Mouse (Mus musculus) heart, embryonic 13.5 days (tissue): ENCODE results near the gene Mast4. TPM values are rescaled to one million over a fixed set of nuclear protein-coding genes. Genes with fewer than 3 reads are reported as not detected.

ENCODE experiments used
- ATAC-seq: fragments of 200-750 bp; cut with Nextera tagmentation; 2 replicates; pipeline ENCODE4 v1.8.0; 2017; ENCODE audit warnings: moderate TSS enrichment; ENCODE audit not compliant: insufficient number of reproducible peaks, low FRiP score, low TSS enrichment; ENCODE audit errors: extremely low read depth
- H3K27ac ChIP-seq: fragments of 300-500 bp; sonication (generic); replicated peaks from 2 replicates; pipeline ENCODE4 v1.5.1; 2015; ENCODE audit warnings: moderate library complexity, mild to moderate bottlenecking, inconsistent platforms
- H3K27me3 ChIP-seq: fragments of 300-500 bp; sonication (generic); replicated peaks from 2 replicates; pipeline ENCODE4 v1.6.1; 2015; ENCODE audit warnings: mild to moderate bottlenecking, inconsistent platforms
- H3K36me3 ChIP-seq: fragments of 300-500 bp; sonication (generic); 2 replicates; pipeline ENCODE4 v1.6.1; 2015; ENCODE audit warnings: mild to moderate bottlenecking, inconsistent platforms
- H3K4me1 ChIP-seq: fragments of 300-500 bp; sonication (generic); 2 replicates; pipeline ENCODE4 v1.6.1; 2015; ENCODE audit warnings: inconsistent platforms
- H3K4me2 ChIP-seq: fragments of 300-500 bp; sonication (generic); 2 replicates; pipeline ENCODE4 v1.6.1; 2015; ENCODE audit warnings: inconsistent platforms, mild to moderate bottlenecking, moderate library complexity
- H3K4me3 ChIP-seq: fragments of 300-500 bp; sonication (generic); 2 replicates; pipeline ENCODE4 v1.5.1; 2015; ENCODE audit warnings: moderate library complexity, mild to moderate bottlenecking, inconsistent platforms
- H3K9ac ChIP-seq: fragments of 300-500 bp; sonication (generic); 2 replicates; pipeline ENCODE4 v1.6.1; 2015; ENCODE audit warnings: inconsistent platforms, mild to moderate bottlenecking, moderate library complexity
- H3K9me3 ChIP-seq: fragments of 300-500 bp; sonication (generic); 2 replicates; pipeline ENCODE4 v1.6.1; 2016; ENCODE audit warnings: inconsistent platforms
- WGBS: fragments of 180-500 bp; shearing (Covaris S2); methylation state at CpG from one replicate; pipeline ENCODE4 v1.1.7; 2015; ENCODE audit warnings: mixed read lengths; 5-methylcytosine and 5-hydroxymethylcytosine counted together
- polyA plus RNA-seq: library from polyadenylated mRNA; unstranded; fragments of >200 nt; fragmentation: Nextera tagmentation; extraction: Ambion mirVana; gene quantifications from 2 replicates; pipeline ENCODE4 v1.2.1, GENCODE M21; 2015

Mast4 gene
- polyA plus RNA-seq, 1 experiment from 2014 or later = 36.8 TPM

DNA sequence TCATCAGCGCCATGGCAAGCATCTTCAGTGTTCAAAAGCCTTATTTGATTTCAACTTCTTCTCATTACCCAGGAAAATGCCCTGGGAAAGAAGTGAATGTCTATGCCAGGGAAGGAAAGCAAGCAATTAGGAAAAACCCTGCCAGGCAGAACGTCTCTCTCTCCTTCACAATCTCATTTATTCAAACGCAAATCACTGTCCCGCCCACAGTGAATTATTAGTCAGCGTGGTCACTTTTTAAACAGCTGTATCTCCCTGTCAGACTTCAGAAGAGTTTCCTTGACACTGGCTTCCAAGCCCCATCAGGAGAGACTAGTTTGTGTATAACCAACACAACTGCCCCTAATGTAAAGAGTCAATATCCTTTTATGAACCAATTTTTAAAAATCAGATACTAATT, 296.8 kb downstream of the Mast4 start:
- 71% methylated on average over 5 of the region's 5 CpGs for WGBS

DNA sequence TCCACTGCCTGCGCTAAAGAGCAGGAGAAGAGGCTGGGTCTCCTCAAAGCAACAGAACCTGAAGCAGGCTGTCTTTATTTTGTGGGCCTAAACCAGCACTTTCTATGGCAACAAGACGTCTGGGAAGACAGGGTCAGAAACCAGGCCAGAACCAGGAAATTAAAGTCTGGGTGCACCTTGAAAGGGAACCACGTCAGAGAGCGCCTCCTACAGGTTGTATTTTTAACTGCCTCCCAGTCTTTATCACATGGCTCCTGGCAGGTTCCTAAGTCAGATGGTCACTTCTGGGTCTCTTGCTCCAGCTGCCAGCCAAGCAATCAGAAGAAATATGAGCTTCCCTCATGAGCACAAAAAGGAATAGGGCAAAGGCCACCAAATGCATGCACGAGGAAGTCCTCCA, 304.9 kb downstream of the Mast4 start:
- no peak overlapping the region for H3K27ac ChIP-seq
- H3K9ac ChIP-seq = no peak overlapping the region
- H3K4me3 ChIP-seq = no peak overlapping the region
- peaks cover 43% of the 10 kb centered on the region for H3K4me1 ChIP-seq
- ATAC-seq = no peak
- WGBS = 82% methylated on average over 5 of the region's 5 CpGs
- H3K9me3 ChIP-seq = no peaks in the 10 kb centered on the region
- peaks cover 3% of the 10 kb centered on the region; the same call in 1 of the 2 replicates for H3K36me3 ChIP-seq
- H3K4me2 ChIP-seq = no peak overlapping the region
- no peaks in the 10 kb centered on the region for H3K27me3 ChIP-seq

More for the DNA sequence above, 296.8 kb downstream of the Mast4 start:
- no peaks in the 10 kb centered on the region for H3K27me3 ChIP-seq
- H3K9ac ChIP-seq = no peak overlapping the region
- no peak overlapping the region for H3K4me2 ChIP-seq
- no peak overlapping the region for H3K27ac ChIP-seq
- H3K36me3 ChIP-seq = no peaks in the 10 kb centered on the region
- H3K9me3 ChIP-seq = no peaks in the 10 kb centered on the region
- no peak for ATAC-seq
- H3K4me1 ChIP-seq = peaks cover 7% of the 10 kb centered on the region
- no peak overlapping the region for H3K4me3 ChIP-seq

DNA sequence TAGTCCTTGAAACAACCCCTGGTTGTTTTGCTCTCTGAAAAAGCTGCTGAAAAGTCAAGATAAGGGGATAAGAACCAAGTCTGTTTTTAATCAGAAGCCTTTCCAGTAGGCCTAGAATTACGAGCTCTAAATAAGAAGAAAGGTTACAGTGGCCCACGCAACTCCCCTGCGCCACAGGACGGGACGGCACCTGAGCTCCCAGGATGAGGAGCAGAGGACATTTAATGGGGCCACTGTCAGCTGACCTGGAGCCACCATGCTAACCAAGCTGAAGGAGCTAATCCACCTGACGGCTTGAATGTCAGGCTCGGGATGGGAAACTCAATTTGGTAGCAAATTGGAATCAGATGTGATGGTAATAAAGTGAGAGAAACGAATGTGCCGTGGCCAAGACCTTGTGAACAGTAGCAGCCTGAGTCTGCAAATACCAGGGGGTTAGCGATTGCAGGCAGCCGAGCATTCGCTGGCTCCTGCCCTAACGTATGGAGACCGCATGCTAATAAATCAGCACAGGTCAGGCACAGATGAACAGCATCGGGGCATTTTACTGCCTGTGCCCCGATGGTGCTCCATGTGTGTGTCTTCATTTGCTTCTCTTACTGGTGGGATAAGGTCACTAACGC, 306.7 kb downstream of the Mast4 start:
- Histone ChIP-seq H3K4me1 (peaks cover 52% of the 10 kb centered on the region), H3K36me3 (peaks cover 3% of the 10 kb centered on the region; the same call in 1 of the 2 replicates), H3K27me3 (no peaks in the 10 kb centered on the region), H3K4me2 (peak overlapping the region; percentile 41), H3K4me3 (no peak overlapping the region), H3K27ac (0 out of 2 replicates have a peak overlapping the region, but pooled peaks have one; percentile 16), H3K9me3 (no peaks in the 10 kb centered on the region), H3K9ac (0 out of 2 replicates have a peak overlapping the region, but pooled peaks have one; percentile 24)
- 49% methylated on average over 17 of the region's 17 CpGs for WGBS
- no peak for ATAC-seq

DNA sequence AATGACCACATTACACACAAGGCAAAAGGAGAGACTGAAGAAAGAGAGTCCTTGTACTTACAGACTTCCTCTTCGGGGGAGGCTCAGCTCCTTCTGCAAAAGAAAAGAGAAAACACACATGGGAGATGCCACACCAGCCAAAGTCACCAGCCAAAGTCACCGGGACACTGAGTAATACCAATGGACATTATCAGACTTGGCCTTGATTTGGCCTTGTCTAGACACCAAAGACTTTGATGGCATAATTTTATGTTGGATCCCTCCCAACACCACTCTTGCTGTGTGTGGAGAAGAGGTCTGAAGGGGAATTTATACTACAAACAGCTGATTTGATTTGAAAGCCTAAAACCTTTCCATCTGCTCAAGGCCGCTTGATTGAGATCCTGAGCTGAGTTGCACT, 308.8 kb downstream of the Mast4 start:
- Histone ChIP-seq H3K4me3 (no peak overlapping the region), H3K4me2 (no peak overlapping the region), H3K4me1 (peaks cover 55% of the 10 kb centered on the region), H3K27ac (no peak overlapping the region), H3K9me3 (no peaks in the 10 kb centered on the region), H3K27me3 (no peaks in the 10 kb centered on the region), H3K9ac (no peak overlapping the region), H3K36me3 (peaks cover 3% of the 10 kb centered on the region; the same call in 1 of the 2 replicates)
- 46% methylated on average over 3 of the region's 3 CpGs for WGBS
- ATAC-seq = no peak

DNA sequence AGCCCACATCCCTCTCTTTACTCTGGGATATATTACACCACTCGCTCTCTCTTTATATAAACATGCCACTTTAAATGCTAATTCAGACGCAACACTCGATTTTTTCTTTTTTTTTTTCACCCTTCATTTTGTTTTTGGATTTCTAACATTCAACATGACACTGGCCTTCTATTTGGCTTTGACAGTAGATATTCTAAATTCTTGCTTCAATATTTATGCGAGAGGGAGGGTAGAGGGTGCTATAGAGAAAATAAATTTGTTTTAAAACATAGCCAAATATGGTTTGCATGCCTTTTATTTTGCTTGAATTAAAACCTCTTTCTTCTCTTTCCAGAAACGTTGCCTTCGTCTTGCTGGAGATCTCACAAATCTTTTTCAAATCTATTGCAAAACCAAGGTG, 315.8 kb downstream of the Mast4 start:
- WGBS = 74% methylated on average over 6 of the region's 6 CpGs

DNA sequence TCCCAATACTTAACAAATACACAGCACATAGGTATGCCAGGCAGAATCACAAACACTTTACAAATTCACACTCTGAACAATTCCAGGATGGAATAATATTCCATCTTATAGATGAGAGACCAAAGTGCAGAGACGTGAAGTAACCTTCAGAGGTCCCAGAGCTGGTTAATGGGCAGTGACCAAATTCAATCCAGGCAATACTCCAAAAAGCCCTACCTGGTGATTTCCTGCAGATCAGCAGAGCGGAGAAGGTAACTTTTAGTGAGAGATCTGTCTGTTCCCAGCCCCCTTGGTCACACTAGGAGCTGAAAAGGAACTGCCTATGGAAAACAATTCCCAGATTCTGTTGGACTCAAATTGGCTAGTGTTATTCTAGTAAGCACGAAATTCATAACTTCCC, 316.6 kb downstream of the Mast4 start:
- WGBS = 92% methylated on average over 3 of the region's 3 CpGs
- Histone ChIP-seq H3K9me3 (no peaks in the 10 kb centered on the region), H3K4me1 (peaks cover 33% of the 10 kb centered on the region), H3K27me3 (no peaks in the 10 kb centered on the region), H3K4me3 (no peak overlapping the region), H3K27ac (no peak overlapping the region), H3K4me2 (no peak overlapping the region), H3K36me3 (peaks cover 3% of the 10 kb centered on the region; the same call in 1 of the 2 replicates), H3K9ac (no peak overlapping the region)
- no peak for ATAC-seq

More for the DNA sequence above, 315.8 kb downstream of the Mast4 start:
- no peak overlapping the region for H3K4me2 ChIP-seq
- no peaks in the 10 kb centered on the region for H3K9me3 ChIP-seq
- ATAC-seq = no peak
- no peaks in the 10 kb centered on the region for H3K27me3 ChIP-seq
- H3K4me1 ChIP-seq = peaks cover 39% of the 10 kb centered on the region
- H3K9ac ChIP-seq = no peak overlapping the region
- H3K4me3 ChIP-seq = no peak overlapping the region
- H3K36me3 ChIP-seq = peaks cover 3% of the 10 kb centered on the region; the same call in 1 of the 2 replicates
- H3K27ac ChIP-seq = no peak overlapping the region

DNA sequence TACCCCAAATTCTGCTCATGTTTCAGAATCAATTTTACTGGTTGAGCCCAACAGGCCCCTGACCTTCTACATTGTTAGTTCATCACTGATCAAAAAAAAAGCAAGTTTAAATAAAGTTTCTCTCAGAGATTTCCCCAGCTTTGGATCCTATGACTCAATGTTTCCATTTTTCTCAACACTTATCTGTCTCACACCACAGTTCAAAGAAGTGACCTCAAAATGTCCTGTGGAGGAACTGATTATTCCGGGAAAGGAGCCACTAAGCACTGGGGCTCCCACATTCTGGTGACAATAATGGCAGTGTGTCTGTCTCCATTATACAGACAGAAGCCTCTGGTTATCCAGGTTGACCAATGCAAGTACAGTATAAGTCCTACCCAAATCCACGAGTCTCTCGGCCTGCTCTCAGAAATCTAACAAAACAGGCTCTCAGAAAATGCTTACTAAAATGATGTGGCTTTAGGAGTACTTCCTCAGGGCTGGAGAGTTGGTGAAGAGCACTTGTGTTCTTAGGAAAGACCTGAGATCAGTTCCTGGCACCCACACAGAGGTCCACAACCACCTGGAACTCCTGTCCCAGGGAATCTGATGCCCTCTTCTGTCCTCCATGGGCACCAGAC, 319.1 kb downstream of the Mast4 start:
- Histone ChIP-seq H3K4me1 (peaks cover 19% of the 10 kb centered on the region), H3K9me3 (peaks cover 10% of the 10 kb centered on the region; the same call in 1 of the 2 replicates), H3K9ac (no peak overlapping the region), H3K27ac (peak overlapping the region; percentile 68), H3K36me3 (peaks cover 16% of the 10 kb centered on the region), H3K27me3 (no peaks in the 10 kb centered on the region), H3K4me2 (no peak overlapping the region), H3K4me3 (no peak overlapping the region)
- 52% methylated on average over 3 of the region's 3 CpGs for WGBS
- ATAC-seq = no peak

DNA sequence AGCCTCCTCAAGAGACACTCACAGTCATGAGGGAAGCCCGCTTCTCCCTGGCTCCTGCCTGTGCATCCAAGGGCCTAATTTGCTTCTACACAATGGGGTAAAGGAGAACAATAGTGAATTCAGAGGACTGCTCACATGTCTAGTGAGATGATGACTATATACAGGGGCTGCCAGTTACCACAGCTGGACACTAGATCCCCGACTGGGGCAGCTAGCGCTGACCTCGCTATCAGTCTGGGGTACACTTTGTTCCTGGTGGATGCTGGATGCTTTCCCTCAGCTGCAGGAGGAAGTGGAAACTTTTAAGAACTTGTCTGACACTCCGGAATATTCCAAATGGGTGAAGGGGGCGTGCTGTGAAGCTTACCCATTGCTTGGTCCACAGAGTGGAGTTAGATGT, 319.7 kb downstream of the Mast4 start:
- H3K27me3 ChIP-seq = no peaks in the 10 kb centered on the region
- H3K4me3 ChIP-seq = no peak overlapping the region
- no peak overlapping the region for H3K4me2 ChIP-seq
- no peak for ATAC-seq
- H3K27ac ChIP-seq = peak overlapping the region; percentile 68
- H3K9ac ChIP-seq = no peak overlapping the region
- WGBS = 65% methylated on average over 6 of the region's 6 CpGs
- H3K9me3 ChIP-seq = peaks cover 10% of the 10 kb centered on the region; the same call in 1 of the 2 replicates
- peaks cover 19% of the 10 kb centered on the region for H3K4me1 ChIP-seq
- H3K36me3 ChIP-seq = peaks cover 16% of the 10 kb centered on the region

DNA sequence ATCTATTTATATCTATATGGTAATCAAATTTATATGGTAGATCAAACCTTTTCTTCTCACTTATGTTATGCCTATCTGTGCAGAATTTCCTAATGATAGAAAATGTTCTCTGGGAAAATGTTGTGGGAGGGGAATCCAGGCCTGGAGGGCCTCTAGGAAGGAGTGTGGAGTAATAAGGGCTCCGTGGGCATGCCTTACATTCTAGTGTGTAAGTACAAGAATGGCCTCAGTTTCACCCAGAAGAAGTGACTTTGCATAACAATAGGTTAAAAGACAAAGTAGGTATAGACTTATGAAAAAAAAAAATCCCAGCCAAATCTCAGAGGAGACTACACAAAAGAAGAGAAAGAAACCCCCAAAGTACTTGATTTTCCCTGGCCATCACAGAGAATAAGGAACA, 320.1 kb downstream of the Mast4 start:
- H3K27ac ChIP-seq = peak overlapping the region; percentile 68
- peaks cover 15% of the 10 kb centered on the region for H3K4me1 ChIP-seq
- ATAC-seq = no peak
- peaks cover 16% of the 10 kb centered on the region for H3K36me3 ChIP-seq
- no peak overlapping the region for H3K4me2 ChIP-seq
- H3K9ac ChIP-seq = no peak overlapping the region
- no peak overlapping the region for H3K4me3 ChIP-seq
- H3K9me3 ChIP-seq = peaks cover 10% of the 10 kb centered on the region; the same call in 1 of the 2 replicates
- 78% methylated on average over 1 of the region's 1 CpGs for WGBS
- H3K27me3 ChIP-seq = no peaks in the 10 kb centered on the region

DNA sequence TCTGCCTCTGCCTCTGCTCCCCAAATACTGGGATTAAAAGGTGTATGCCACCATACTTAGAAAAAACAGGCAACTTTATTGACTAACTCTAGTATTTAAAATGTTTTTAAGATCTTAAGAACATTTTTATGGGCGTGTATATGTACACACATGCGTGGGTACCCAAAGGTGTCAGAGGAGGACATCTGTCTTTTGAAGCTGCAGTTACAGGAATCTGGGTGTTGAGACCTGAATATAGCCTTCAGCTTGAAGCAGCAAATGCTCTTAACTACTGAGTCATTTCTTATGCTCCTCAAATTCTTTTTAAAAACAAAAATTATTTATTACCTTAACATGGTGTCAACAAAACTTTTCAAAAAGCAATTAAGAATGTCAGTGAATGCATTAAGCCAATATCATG, 329.1 kb downstream of the Mast4 start:
- no peak overlapping the region for H3K4me3 ChIP-seq

DNA sequence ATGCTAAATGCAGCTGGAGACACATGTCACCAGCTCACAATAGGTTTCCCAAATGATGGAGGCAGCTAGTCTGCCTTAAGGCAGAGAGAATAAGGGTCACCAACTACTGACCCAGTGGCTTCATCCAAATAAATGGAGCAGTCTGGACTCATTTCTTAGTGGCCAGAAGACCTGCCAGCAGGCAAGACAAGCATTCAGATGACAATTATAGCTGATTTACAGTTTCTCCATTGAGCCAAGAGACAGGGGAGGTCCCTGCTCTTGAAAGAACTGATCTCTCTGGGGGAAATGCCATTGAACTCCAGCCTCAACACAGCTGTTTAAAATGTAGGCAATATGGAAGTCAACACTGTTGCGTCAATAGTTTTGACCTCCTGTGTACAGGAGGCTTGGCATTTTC, 332.5 kb downstream of the Mast4 start:
- Histone ChIP-seq H3K27ac (no peak overlapping the region), H3K4me3 (no peak overlapping the region), H3K9me3 (no peaks in the 10 kb centered on the region), H3K4me1 (peaks cover 10% of the 10 kb centered on the region), H3K4me2 (no peak overlapping the region), H3K9ac (no peak overlapping the region), H3K36me3 (no peaks in the 10 kb centered on the region), H3K27me3 (no peaks in the 10 kb centered on the region)
- WGBS = 74% methylated on average over 1 of the region's 1 CpGs
- ATAC-seq = no peak

More for the DNA sequence above, 329.1 kb downstream of the Mast4 start:
- 74% methylated on average over 2 of the region's 2 CpGs for WGBS
- Histone ChIP-seq H3K36me3 (peaks cover 3% of the 10 kb centered on the region; the same call in 1 of the 2 replicates), H3K4me2 (no peak overlapping the region), H3K9ac (no peak overlapping the region), H3K9me3 (no peaks in the 10 kb centered on the region), H3K4me1 (peaks cover 10% of the 10 kb centered on the region), H3K27ac (no peak overlapping the region), H3K27me3 (no peaks in the 10 kb centered on the region)
- ATAC-seq = no peak

DNA sequence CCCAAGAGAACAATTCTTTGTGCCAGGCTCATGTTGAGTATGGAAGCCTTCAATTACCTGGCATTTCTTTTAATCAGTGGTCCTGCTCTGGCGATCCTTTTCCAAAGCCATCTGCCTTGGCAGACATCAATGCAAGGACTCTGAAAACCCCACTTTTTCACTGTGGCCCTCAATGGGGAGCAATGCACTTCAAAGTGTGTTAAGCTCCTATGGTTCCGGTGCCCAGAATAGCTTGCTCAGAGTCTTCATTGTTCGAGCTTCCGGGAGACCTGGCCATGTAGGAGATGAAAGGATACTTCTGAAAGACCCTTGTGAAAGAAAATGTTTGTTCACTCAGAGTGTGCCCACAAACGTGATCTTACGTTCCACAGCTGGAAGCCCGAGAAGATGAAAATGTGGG, 333.4 kb downstream of the Mast4 start:
- H3K9me3 ChIP-seq = no peaks in the 10 kb centered on the region
- no peak for ATAC-seq

More for the DNA sequence above, 333.4 kb downstream of the Mast4 start:
- peaks cover 10% of the 10 kb centered on the region for H3K4me1 ChIP-seq
- H3K27ac ChIP-seq = no peak overlapping the region
- no peak overlapping the region for H3K4me2 ChIP-seq
- H3K9ac ChIP-seq = no peak overlapping the region
- no peaks in the 10 kb centered on the region for H3K27me3 ChIP-seq
- no peaks in the 10 kb centered on the region for H3K36me3 ChIP-seq
- 59% methylated on average over 7 of the region's 7 CpGs for WGBS
- no peak overlapping the region for H3K4me3 ChIP-seq
